Mouse (Mus musculus) olfactory bulb, adult 2 months (tissue): ENCODE measurements around the gene Nos3. TPM values are rescaled to one million over a fixed set of nuclear protein-coding genes. Genes with fewer than 3 reads are reported as not detected.

ENCODE experiments used
- H3K27ac ChIP-seq: fragments of 200-500 bp; 2 replicates; pipeline ENCODE4 v1.5.1; 2012; ENCODE audit warnings: low read depth, low read length; ENCODE audit not compliant: insufficient read depth
- H3K4me1 ChIP-seq: fragments of 200-500 bp; 2 replicates; pipeline ENCODE4 v1.6.1; 2012; ENCODE audit warnings: low read length; ENCODE audit not compliant: control insufficient read depth, insufficient read depth
- H3K4me3 ChIP-seq: fragments of 200-500 bp; 2 replicates; pipeline ENCODE4 v1.5.1; 2012; ENCODE audit warnings: mild to moderate bottlenecking, low read depth, low read length, moderate library complexity; ENCODE audit not compliant: insufficient read depth
- CTCF ChIP-seq: fragments of 200-500 bp; IDR thresholded peaks from 2 replicates; pipeline ENCODE4 v1.5.1; 2012; ENCODE audit warnings: low read depth, mild to moderate bottlenecking, low read length, moderate library complexity; ENCODE audit not compliant: insufficient read depth
- POLR2A ChIP-seq: fragments of 200-500 bp; IDR thresholded peaks from 2 replicates; pipeline ENCODE4 v1.6.1; 2012; ENCODE audit warnings: mild to moderate bottlenecking, low read depth, low read length, moderate library complexity; ENCODE audit not compliant: insufficient read depth
- WGBS: fragments of 180-500 bp; shearing (Covaris S2); methylation state at CpG from one replicate; pipeline ENCODE4 v1.1.7; 2018; 5-methylcytosine and 5-hydroxymethylcytosine counted together
- polyA plus RNA-seq: library from polyadenylated mRNA; stranded (reverse); fragments of >200 nt; gene quantifications from 2 replicates; pipeline ENCODE4 v1.2.4, GENCODE M21; 2012; ENCODE audit warnings: low replicate concordance; ENCODE audit not compliant: missing spikeins, insufficient read depth, insufficient read length

The Nos3 gene
- polyA plus RNA-seq, 1 experiment = not detected

DNA sequence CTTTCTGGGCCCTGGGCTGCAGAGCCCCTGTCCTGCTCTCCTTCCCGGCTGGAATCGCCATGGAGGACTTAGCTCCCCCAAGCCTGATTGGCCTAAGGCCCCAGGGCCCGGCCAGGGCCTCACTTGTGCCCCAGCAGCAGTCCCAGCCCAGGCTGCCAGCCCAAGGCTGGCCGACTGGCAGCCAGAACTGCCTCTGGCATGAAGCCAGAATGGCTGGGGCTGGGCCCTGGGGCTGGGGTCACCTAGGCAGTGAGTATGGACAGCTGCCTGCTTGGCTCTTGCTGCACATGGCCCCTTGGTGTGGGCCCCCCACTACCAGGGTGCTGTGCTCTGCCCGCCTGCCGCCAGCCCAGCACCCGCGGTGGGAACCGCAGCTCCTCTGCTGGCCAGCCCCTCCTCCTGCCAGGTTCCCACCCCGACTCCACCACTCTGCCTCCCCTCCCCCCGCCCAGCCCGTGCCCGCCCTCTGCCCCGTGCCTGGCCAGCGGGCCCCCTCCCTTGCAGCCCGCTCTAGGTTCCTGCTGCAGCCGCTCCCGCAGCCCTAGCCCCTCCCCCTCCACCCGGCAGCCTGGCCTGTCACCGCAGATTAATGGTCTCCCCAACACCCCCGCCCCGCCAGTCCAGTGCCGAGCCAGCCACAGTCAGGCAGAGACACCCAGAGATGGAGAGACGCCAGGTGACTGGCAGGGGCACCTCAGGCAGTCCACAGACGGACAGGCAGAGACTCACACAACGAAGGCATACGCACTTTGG is 35.2 kb upstream of the Nos3 start:
- 22% methylated on average over 26 of the region's 27 CpGs for WGBS
- peaks cover 21% of the 10 kb centered on the region for H3K4me1 ChIP-seq
- H3K27ac ChIP-seq = no peak overlapping the region
- no peak overlapping the region for H3K4me3 ChIP-seq
- TF ChIP-seq CTCF (no peak), POLR2A (no peak)

DNA sequence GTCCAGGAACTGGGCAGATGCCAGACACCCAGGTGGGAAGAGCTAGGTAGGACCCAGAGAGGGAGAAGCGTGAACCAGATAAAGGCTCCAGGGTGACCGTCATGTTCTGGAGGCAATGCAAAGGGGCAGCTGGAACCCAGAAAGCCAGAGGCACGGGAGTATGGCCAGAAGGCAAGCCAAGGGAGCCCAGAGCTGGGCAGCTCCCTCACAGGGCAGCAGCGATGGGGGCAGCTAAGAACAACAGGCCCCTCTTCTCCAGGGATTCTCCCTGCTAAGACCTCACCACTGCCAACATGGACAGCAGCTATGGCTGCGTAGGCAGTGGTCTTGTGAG is 34.7 kb upstream of the Nos3 start:
- Histone ChIP-seq H3K4me3 (no peak overlapping the region), H3K4me1 (peaks cover 21% of the 10 kb centered on the region), H3K27ac (no peak overlapping the region)
- TF ChIP-seq POLR2A = no peak
- no peak for TF ChIP-seq CTCF
- whole genome bisulfite sequencing = 61% methylated on average over 5 of the region's 5 CpGs

DNA sequence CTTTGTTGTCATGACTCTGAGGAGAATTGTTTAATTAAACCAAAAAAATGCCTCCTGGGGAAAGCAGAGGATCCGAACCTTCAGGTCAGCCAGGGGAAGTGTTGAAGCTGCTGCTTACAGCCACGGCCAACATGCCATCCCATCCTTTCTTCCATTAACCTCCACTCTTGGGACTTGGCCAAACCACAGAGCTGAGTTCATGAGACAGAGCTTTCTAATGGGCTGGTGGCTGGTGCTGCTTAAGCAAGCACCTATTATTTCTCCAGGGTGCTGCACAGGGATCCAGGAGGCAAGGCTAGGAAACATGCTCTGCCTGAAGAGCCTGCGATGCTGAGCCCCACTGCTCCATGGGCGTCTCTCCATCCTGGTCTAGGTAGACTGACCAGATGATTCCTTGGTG is 32.2 kb upstream of the Nos3 start:
- peaks cover 36% of the 10 kb centered on the region for H3K4me1 ChIP-seq
- TF ChIP-seq POLR2A (no peak), CTCF (no peak)
- H3K27ac ChIP-seq = no peak overlapping the region
- H3K4me3 ChIP-seq = no peak overlapping the region
- WGBS = 87% methylated on average over 4 of the region's 4 CpGs

- Histone ChIP-seq H3K4me1 (peaks cover 28% of the 10 kb centered on the region), H3K4me3 (no peak overlapping the region), H3K27ac (no peak overlapping the region)
- WGBS = 55% methylated on average over 3 of the region's 3 CpGs
- TF ChIP-seq POLR2A = no peak
- TF ChIP-seq CTCF = no peak
These were observed 29.9 kb upstream of the Nos3 start for GRCm38 (mm10) chr5:24334749-24335148.

DNA sequence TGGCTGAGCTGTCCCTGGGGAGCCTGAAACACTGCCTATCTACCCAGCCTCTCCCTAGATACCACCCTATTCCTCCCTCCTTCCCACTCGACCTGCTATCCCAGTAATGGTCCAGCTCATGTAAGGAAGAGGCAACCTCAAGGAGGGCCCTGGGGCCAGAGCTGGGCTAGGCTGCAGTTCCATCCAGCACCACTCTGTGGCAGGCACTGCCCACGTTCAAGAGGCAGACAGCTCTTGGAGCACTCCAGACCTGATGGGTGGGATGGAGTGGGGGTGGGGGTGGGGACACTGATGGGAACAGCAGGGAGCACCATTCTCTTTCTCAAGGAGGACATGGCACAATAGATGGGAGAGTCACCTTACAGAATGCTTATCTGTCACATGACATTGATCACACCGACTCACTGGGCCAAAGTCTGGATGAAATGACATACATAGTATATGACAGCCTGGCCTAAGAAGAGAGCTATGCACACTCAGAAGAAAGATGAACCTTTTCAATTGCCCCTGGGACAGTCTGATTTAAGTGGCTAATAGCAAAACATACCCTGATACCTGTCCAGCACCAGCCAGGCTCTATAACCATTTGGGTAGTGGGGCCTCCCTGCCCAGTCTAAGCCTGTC is 28.6 kb upstream of the Nos3 start:
- Histone ChIP-seq H3K4me1 (peaks cover 24% of the 10 kb centered on the region), H3K4me3 (no peak overlapping the region), H3K27ac (no peak overlapping the region)
- WGBS = 23% methylated on average over 3 of the region's 3 CpGs
- peak; percentile 80 for TF ChIP-seq CTCF
- TF ChIP-seq POLR2A = no peak

- H3K27ac ChIP-seq = peak overlapping the region; percentile 78
- H3K4me1 ChIP-seq = peaks cover 30% of the 10 kb centered on the region
- TF ChIP-seq POLR2A (no peak), CTCF (no peak)
- H3K4me3 ChIP-seq = no peak overlapping the region
- WGBS = 29% methylated on average over 9 of the region's 9 CpGs
These were observed 27.2 kb upstream of the Nos3 start for GRCm38 (mm10) chr5:24337366-24337765.

DNA sequence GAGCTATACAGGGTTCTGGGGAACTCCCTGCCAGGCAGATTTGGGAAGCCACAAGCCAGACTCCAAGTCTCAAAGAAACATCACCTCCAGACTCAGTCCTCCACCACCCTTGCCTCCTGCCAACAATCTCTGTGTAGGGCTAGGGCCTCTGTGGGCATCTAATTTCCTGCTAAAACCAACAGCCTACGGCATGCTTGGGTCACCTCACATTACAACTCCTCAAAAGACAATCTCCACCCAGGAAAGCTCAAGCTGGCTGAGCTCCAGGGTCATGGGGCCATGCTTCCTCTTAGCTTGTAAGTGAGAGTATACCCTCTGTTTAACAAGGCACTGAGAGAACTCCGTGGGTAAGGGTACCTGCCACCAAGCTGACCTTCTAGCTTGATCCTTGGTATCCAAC is 26.8 kb upstream of the Nos3 start:
- TF ChIP-seq CTCF = no peak
- TF ChIP-seq POLR2A = no peak
- WGBS = 58% methylated on average over 2 of the region's 2 CpGs
- H3K27ac ChIP-seq = peak overlapping the region; percentile 78
- H3K4me1 ChIP-seq = peaks cover 33% of the 10 kb centered on the region
- H3K4me3 ChIP-seq = no peak overlapping the region

GRCm38 (mm10) chr5:24342205-24342963 is 22.2 kb upstream of the Nos3 start:
- Histone ChIP-seq H3K4me3 (no peak overlapping the region), H3K27ac (peak overlapping the region; percentile 92), H3K4me1 (peaks cover 51% of the 10 kb centered on the region)
- TF ChIP-seq CTCF (no peak), POLR2A (no peak)
- 66% methylated on average over 14 of the region's 14 CpGs for WGBS

GRCm38 (mm10) chr5:24342966-24343365 is 21.6 kb upstream of the Nos3 start:
- peaks cover 52% of the 10 kb centered on the region for H3K4me1 ChIP-seq
- TF ChIP-seq POLR2A (no peak), CTCF (no peak)
- no peak overlapping the region for H3K4me3 ChIP-seq
- 65% methylated on average over 8 of the region's 8 CpGs for WGBS
- peak overlapping the region; percentile 92 for H3K27ac ChIP-seq
